Mouse (Mus musculus): ENCODE measurements at regions not wholly inside any gene's neighbourhood (a gene's known extent, or its start where the extent isn't known, plus 50 kb on each side); places are given as distances from the start of the nearest gene placed in this dataset.

GRCm38 (mm10) chr12:110204246-110204989 is 74.5 kb upstream of the Dio3 start:
- in situ Hi-C loops (cut with MboI, MseI) = no loop called here

- in situ Hi-C loops (cut with MboI, MseI) = no loop called here
Observed at GRCm38 (mm10) chr12:110206271-110206670, 72.6 kb upstream of the Dio3 start.

GRCm38 (mm10) chr12:110206812-110207211 is 72.1 kb upstream of the Dio3 start:
- in situ Hi-C loops (cut with MboI, MseI) = no loop called here

GRCm38 (mm10) chr12:110207246-110207852 is 71.5 kb upstream of the Dio3 start:
- in situ Hi-C loops (cut with MboI, MseI) = no loop called here

GRCm38 (mm10) chr12:110212716-110213115 is 66.2 kb upstream of the Dio3 start:
- in situ Hi-C loops (cut with MboI, MseI) = loop anchor here in 1 of 2 experiments (10.0 kb wide), 1 partner anchor 1778 kb away; no protein-coding TSS in a partner anchor

GRCm38 (mm10) chr12:110214833-110215232 is 64.0 kb upstream of the Dio3 start:
- in situ Hi-C loops (cut with MboI, MseI) = loop anchor here in 1 of 2 experiments (10.0 kb wide), 1 partner anchor 1780 kb away; no protein-coding TSS in a partner anchor

GRCm38 (mm10) chr12:110215311-110215710 is 63.6 kb upstream of the Dio3 start:
- in situ Hi-C loops (cut with MboI, MseI) = loop anchor here in 1 of 2 experiments (10.0 kb wide), 1 partner anchor 1781 kb away; no protein-coding TSS in a partner anchor

GRCm38 (mm10) chr12:110219750-110220149 is 59.1 kb upstream of the Dio3 start:
- in situ Hi-C loops (cut with MboI, MseI) = loop anchor here in 1 of 2 experiments (10.0 kb wide), 1 partner anchor 1785 kb away; no protein-coding TSS in a partner anchor

GRCm38 (mm10) chr12:110220516-110220915 is 58.4 kb upstream of the Dio3 start:
- in situ Hi-C loops (cut with MboI, MseI) = no loop called here

- in situ Hi-C loops (cut with MboI, MseI) = no loop called here
Observed at GRCm38 (mm10) chr12:110221184-110221583, 57.7 kb upstream of the Dio3 start.

- in situ Hi-C loops (cut with MboI, MseI) = no loop called here
Observed at GRCm38 (mm10) chr12:110221679-110222078, 57.2 kb upstream of the Dio3 start.

GRCm38 (mm10) chr12:110224250-110224649 is 54.6 kb upstream of the Dio3 start:
- in situ Hi-C loops (cut with MboI, MseI) = no loop called here

- in situ Hi-C loops (cut with MboI, MseI) = no loop called here
Observed at GRCm38 (mm10) chr12:110228011-110228411, 50.9 kb upstream of the Dio3 start.

All from T-helper 17 cell (primary cell).